ENCODE assay signal across 20 mouse cellular contexts in genomic region chr9:63185249-63185648, GRCm38 (mm10). TPM values are rescaled to one million over a fixed set of nuclear protein-coding genes. Genes with fewer than 3 reads are reported as not detected.
"Had no signal": no experiment of that assay in that cellular context is flagged by ENCODE, and none has a peak within 500 bp of the region (broad histone marks: within the 10 kb centered on the region; RNA-seq: fewer than 3 reads in every experiment).

No protein-coding gene starts in this region.

- H3K9ac ChIP-seq: neural tube, embryonic 12.5 days; neural tube, embryonic 13.5 days; neural tube, embryonic 15.5 days; stomach, embryonic 15.5 days had no signal

- H3K9me3 ChIP-seq: neural tube, embryonic 12.5 days; neural tube, embryonic 13.5 days; neural tube, embryonic 15.5 days; stomach, embryonic 15.5 days had no signal

- H3K36me3 ChIP-seq: neural tube, embryonic 12.5 days; neural tube, embryonic 15.5 days; stomach, embryonic 15.5 days had no signal

- H3K4me3 ChIP-seq: neural tube, embryonic 12.5 days; neural tube, embryonic 13.5 days; neural tube, embryonic 15.5 days; stomach, embryonic 15.5 days had no signal

- H3K4me2 ChIP-seq: neural tube, embryonic 12.5 days; neural tube, embryonic 13.5 days; neural tube, embryonic 15.5 days; stomach, embryonic 15.5 days had no signal

- H3K27me3 ChIP-seq: neural tube, embryonic 12.5 days; neural tube, embryonic 13.5 days; stomach, embryonic 15.5 days had no signal

- H3K27ac ChIP-seq: neural tube, embryonic 12.5 days; neural tube, embryonic 13.5 days; neural tube, embryonic 15.5 days; stomach, embryonic 15.5 days; stomach, postnatal 0 days had no signal

- DNase-seq: retina, postnatal 1 day; right cerebral cortex, adult 18-20 months; right cerebral cortex, postnatal 14 days; right cerebral cortex, postnatal 25 days; right cerebral cortex, postnatal 4 days; spleen, adult 18-20 months; thymus, adult 18-20 months; thymus, adult 2 months; thymus, postnatal 14 days; thymus, postnatal 25 days; thymus, postnatal 36 days; thymus, postnatal 4 days had no signal

RNA-seq across cellular contexts. Expression of gene Skor1, which starts 36.5 kb away (rescaled TPM):
- total RNA-seq: neutrophil, adult 5-6 weeks had no signal
- polyA plus RNA-seq: stomach, embryonic 14.5 days; stomach, embryonic 15.5 days; stomach, embryonic 16.5 days; stomach, postnatal 0 days had no signal
